Mouse (Mus musculus) urinary bladder, postnatal 14 days (tissue): ENCODE measurements around the gene Mrpl36.

ENCODE experiments used
- DNase-seq: peaks from one replicate; pipeline ENCODE4 v3.0.0; 2021; ENCODE audit warnings: low spot score

The Mrpl36 gene

GRCm38 (mm10) chr13:73346743-73347142 is 18.4 kb downstream of the Mrpl36 start:
- no peak for DNase-seq

- no peak for DNase-seq
Measured at GRCm38 (mm10) chr13:73347171-73347570, 18.9 kb downstream of the Mrpl36 start.

DNA sequence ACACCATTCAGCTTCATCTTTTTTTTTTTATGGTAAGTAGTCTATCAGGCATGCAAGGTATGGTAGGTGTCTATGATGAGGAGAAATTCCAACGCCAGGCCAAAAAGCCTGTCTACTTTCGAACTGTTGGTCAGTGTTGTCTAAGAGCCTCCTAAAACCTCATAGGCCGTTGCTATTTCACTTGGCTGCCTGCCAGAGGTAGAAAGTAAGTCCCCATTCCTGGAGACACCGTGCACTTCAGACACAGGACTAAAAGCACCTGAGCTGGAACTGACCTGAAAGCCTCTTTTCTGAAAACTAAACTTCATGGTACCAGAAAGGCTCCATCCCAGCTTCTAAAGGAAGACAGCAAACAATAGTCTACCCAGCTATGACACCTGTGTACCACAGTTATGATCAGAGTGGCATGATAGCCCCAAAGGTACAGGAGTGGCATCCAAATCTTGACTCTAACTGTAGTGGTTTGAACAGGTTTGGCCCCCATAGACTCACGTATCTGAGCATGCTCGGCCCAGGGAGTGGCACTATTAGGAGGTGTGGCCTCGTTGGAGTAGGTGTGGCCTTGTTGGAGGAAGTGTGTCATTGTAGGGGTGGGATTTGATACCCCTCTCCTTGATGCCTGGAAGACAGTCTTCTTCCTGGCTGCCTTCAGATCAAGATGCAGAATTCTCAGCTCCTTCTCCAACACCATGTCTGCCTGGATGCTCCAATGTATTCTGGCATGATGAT is 19.8 kb downstream of the Mrpl36 start:
- DNase-seq, result no peak

DNA sequence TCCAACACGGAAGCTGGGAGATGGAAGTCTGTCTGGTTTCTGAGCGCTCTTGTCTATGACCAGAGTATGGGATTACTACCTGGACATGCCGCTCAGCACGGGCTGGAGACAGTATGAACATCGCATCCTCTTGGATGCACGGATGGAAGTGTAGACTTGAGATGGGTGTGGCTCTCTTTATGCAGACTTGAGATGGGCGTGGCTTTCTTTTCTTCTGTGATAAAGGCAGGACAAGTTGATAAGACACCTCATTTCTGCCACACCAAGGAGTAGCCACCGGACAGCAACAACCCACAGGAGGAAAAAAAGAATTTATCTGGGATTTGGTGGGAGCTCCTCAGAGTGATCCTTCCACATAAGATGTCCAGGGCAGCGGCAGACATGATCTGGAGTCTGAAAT is 22.4 kb downstream of the Mrpl36 start:
- no peak for DNase-seq

DNA sequence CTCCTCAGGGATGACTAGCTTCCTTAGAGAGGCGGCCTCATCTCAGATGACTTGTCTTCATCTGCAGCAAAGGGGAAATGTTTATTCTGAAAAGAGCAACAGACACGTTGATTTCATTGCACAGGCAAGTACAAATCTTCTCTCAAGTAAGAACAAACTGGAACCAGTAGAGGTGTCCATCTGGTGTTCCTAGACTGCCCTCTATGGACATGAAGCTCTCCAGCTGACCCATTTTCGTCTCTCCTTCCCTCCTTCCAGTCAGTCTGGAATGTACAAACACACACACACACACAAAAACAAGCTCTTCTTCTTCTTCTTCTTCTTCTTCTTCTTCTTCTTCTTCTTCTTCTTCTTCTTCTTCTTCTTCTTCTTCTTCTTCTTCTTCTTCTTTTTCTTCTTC is 23.6 kb downstream of the Mrpl36 start:
- DNase-seq, result no peak

- no peak for DNase-seq
Measured at GRCm38 (mm10) chr13:73352491-73352890, 24.2 kb downstream of the Mrpl36 start.

- DNase-seq, result no peak
Measured at GRCm38 (mm10) chr13:73357106-73357505, 28.8 kb downstream of the Mrpl36 start.

DNA sequence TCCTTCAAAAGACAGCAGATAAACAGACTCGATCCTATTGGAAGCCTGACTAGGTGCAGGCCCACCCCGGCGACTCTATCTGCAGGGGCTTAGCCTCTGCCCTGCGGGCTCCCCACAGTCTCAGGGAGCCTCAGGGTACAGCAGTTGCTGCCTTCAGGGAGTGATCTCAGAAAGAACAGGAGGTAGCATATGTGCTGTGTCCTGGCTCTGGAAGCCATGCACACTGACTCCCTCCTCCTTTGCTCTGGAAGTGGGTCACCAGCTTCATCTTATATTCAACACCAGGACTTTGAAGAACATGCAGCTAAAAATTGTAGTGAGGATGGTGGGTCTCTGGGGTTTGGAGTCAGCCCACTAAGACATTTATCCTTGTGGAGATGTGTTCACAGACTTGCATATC is 45.1 kb downstream of the Mrpl36 start:
- no peak for DNase-seq

DNA sequence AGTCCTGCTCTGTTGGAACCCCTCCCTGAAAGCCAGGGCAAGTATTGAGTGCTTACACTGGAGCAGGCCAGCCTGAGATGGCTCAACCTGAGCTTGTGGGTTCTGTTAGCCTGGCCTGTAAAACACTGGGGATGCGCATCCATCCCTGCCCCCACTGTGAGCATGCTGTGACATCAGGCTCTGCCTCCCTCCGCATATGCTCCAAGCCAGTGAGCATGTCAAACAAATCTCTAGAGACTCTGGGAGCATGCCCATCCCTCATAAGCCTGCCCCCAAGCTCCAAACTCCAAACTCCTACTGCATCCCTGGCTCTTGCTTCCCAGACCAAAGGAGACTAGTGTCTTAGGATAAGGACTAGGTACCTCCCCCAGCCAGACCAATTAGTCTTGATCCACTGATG is 46.3 kb downstream of the Mrpl36 start:
- DNase-seq, result no peak

- no peak for DNase-seq
Measured at GRCm38 (mm10) chr13:73377637-73378036, 49.3 kb downstream of the Mrpl36 start.
